Mouse (Mus musculus) frontal cortex, adult (tissue): ENCODE data around the gene Tom1.

Experiments used
- ATAC-seq: cut with Nextera tagmentation; 2 replicates; pipeline ENCODE4 v1.9.2; 2017; ENCODE audit warnings: mild to moderate bottlenecking, moderate library complexity, mixed read lengths; ENCODE audit not compliant: low TSS enrichment

The Tom1 gene

DNA sequence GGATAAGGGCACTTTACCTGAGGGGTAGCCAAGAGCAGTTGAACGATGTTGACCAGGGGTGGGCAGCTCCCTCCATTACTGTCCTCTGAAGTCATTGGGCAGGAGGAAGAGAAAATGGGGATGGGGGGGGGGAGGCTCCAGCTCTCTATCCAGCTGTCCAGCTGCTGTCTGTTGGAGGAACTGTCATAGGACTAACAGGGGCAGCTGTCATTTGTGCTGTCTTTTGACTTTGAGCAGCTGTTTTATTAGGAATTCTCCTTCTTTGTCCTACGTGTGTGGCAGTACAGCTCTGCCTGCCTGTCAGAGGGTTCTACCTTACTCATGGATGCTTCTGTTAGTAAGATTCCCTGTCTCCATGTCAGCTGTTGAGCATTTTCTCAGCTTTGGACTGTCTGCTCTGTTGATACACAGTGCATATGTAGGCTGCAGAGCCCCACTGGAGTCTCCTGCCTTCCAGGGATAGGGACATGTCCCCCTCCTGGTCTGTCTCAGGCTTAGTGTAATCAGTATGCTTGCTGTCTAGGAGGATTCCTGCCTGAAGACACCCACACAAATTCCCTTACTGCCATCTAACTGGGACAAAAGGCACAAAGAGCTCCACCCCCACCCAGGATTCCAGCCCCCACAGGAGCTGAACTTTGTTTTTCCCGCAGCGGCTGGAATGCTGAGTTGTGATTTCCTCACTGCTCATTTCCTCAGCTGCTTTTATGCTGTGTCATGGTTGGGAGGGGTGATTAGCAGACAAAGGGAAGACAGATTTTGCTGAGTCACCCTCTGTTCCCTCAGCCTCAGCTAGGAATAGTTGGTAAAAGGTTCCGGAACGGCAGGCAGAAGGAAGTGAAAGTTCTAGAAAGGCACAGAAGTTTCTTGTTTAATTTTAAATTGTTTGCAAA is 55.7 kb downstream of the Tom1 start:
- peak; percentile 70 for ATAC-seq

DNA sequence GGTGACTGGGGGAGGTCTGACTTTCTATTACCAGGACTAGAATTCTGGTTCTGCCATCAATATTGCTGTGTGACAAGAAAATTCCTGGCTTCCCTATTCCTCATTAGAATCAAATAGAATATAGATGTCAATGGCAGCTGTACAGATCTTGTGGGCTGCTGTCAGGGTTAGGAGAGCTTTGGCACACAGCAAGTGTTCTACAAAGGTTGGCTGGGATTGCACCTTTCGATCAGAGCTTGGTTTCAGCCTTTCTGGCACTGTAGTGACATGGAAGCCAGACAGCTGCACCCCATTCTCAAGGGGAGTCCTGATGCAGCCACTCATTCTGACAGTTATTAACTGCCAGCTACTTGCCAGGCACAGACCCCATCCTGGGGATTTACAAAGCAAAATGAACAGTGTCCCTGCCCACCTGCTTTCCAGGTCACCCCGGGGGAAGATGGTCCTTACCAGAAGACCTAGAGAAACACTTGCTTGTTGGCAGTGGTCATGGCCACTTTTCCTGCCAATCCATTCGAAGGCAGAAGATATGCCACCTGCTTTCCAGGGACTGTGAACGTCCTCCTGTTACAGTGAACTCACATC is 57.4 kb downstream of the Tom1 start:
- ATAC-seq, result no peak

DNA sequence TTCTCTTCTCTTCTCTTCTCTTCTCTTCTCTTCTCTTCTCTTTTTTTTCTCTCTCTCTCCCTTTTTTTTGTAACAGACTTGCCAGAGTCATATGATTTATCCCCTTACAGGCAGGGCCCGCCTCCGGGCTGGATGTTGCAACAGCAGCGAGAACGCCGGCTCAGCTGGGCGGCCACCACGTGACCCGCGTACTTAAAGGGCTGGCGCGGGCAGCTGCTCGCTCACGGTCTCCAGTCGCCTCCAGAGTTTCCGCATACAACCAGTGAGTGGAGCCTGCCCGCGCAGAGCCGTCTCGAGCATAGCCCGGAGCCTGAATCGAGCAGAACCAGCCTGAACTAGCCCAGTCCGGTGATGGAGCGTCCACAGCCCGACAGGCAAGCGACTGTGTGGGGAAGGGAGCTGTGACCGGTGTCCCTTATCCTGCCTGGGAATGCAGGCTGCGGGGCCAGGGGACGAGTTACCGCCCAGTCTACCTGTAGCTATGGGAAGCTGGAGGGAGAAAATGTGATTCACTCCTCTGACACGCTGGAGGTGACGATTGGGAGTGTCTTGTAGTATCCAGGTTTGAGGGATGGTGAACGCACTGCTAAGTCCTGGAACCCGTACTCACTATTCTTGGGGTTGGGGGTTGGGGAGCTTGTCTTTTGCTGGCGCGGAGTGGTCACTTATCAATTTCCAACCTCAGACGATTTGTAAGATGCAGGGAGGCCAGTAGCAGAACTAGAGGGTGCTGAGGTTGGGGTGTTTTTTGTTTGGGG is 60.1 kb downstream of the Tom1 start, which contains the start of gene Hmox1:
Gene Hmox1 (plus strand): TSS at position 223 of the 758 bp plus-strand sequence.
- ATAC-seq, result peak; percentile 83

DNA sequence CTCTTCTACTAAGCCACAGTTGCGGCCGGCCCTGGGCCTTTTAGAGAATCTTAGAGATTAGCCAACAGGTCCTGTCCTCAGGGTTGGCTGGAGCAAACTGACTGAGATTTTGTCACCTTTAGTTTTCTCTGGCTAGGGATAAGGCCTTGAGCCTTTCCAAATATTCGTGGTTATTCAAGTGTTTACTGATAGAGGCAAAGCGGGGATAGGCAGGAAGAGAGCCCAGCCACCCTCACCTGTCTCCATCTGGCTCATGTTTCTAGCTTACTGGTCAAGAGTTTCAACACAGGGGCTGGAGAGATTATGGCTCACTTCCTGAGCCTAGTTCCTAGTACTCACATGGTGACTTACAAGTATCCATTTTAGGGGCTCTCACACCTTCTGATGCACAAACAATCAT is 69.5 kb downstream of the Tom1 start:
- no peak for ATAC-seq

DNA sequence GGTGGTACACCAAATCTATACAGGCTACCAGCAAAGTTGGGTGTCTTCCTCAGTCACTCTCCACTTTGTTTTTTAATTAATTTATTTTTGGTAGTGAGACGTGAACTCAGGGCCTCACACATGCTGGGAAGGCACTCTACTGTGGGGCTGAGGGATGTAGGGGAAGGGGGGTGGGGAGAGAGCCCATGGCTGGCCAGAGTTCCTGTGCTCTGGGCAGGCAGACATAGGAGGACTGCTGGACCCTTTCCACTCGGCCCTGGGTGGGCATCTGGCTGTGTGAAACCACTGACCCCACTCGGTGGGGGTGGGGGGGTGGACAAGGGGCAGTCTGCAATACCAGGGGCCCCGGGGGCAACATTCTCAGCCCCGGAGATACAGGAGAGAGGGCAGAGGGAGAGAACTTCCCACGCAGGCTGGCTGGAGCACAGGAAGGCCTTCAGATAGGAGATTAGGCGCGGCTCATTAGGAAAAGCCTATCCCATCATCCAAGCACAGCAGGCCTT is 69.9 kb downstream of the Tom1 start:
- ATAC-seq, result no peak

DNA sequence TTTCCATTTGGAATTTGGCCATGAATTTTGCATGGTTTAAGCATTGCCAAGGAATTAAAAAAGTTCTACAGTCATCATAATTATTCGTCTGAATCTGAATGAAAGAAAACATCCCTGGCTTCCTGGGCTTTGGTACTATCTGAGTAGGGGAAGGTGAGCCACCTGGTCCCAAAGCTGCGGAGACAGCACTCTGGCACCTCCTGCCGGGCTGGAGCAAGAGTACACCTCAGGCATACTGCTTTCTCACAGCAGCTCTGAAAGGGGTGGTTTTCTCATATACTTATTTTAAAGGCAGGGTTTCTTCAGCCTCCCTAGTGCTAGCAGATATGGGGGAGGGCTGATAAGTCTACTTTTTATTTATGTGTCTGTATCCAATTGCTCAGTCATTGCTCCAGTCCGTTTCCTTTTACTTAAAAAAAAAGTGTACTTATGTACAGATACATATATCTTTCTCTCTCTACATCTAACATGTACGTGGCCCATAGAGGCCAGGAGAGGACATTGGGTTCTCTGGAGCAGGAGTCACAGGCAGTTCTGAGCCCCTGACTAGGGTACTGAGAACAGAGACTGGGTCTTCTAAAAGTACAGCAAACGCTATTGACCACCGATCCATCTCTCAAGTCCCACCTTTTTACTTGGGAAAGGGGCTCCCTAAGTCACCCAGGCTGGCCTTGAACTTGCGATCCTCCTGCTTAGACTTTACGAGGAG is 75.2 kb downstream of the Tom1 start:
- ATAC-seq, result peak; percentile 86

DNA sequence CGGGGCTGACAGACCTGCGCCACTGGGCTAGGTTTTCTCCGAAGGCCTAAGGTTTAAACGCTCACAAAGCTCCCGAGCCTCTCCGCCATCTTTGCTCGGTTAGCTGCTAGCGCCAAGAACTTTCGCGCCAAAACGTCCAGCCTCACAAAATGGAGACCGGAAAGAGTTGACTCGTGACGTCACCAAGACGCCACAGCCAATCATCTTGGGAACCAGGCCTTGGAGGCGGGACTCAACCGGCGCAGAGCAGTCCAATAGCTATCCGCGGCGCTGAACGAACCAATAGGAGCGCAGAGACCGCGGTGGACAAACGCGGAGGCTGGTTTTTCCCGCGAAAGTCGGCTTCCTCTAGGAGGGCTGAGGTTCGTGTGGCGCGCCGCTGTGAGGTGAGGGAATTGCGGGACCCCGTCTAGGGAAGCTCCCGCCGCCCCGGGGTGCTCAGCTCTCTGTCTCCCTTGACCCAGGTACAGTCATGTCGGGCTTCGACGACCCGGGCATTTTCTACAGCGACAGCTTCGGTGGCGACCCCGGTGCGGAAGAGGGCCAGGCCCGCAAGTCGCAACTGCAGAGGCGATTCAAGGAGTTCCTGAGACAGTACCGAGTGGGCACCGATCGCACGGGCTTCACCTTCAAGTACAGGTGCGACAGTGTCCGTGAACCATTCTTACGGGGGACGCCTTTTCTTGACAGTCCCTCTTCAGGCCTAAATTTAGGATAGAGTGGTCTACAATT is 75.9 kb downstream of the Tom1 start, which contains the start of gene Mcm5:
Gene Mcm5 (plus strand): TSS at position 334 of the 732 bp plus-strand sequence.
- ATAC-seq, result peak; percentile 98

DNA sequence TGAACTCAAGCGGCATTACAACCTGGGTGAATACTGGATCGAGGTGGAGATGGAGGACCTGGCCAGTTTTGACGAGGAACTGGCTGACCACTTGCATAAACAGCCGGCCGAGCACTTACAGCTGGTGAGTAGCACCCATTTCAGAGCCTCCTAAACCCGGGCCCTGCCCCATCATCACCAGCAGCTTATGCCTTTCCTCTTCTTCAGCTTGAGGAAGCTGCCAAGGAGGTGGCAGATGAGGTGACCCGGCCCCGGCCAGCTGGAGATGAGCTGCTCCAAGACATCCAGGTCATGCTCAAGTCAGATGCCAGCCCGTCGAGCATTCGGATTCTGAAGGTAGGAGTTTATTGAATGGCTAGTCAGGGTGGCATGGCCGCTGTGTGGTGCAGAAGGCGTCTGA is 76.6 kb downstream of the Tom1 start:
- ATAC-seq, result no peak

DNA sequence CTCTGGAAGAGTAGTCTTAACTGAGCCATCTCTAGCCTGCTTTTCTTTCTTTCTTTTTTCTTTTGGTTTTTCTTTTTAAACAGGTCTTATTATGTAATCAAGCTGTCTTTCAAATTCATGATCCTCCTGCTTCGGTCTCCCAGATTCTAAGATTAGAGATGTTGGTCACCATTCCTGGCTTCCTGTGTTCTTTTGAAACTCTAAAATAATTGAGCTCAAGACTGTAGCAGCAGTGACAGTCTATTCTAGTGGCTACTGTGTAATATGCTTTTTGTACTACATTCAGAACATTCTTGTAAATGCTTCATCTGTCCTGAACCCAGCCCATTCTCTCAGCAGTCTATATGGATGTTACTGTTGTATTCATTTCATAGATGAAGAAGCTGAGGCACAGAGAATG is 85.0 kb downstream of the Tom1 start:
- peak; percentile 93 for ATAC-seq

DNA sequence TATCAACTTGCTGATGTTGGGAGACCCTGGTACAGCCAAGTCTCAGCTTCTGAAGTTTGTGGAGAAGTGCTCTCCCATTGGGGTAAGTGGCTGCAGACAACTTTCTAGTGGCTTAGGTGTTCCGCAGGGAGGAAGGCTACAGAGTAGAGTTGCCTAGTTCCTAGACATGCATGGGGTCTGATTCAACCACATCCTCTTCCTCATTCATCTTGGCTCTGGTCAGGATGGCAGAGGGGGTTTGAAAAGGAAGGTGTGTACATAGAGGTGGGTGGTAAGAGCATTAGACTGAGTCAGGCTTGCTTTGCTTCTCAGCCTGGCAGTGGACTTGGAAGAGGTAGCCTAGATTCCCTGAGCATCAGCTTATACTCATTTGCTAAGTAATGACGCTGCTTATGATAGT is 85.8 kb downstream of the Tom1 start:
- no peak for ATAC-seq
